Mouse (Mus musculus) lung, postnatal 0 days (tissue): ENCODE data around the gene Fam120b. TPM values are rescaled to one million over a fixed set of nuclear protein-coding genes. Genes with fewer than 3 reads are reported as not detected.
A peak's percentile ranks its signal among the peaks of the same experiment; 100 is the strongest.

ENCODE experiments used
- ATAC-seq: fragments of 200-750 bp; cut with Nextera tagmentation; 2 replicates; pipeline ENCODE4 v1.8.0; 2017; ENCODE audit warnings: moderate library complexity
- DNase-seq: peaks from one replicate; pipeline ENCODE4 v3.0.0-alpha.2; 2016; ENCODE audit warnings: low spot score
- H3K27ac ChIP-seq: fragments of 300-500 bp; sonication (generic); 2 replicates; pipeline ENCODE4 v1.5.1; 2014; ENCODE audit warnings: antibody characterized with exemption, mild to moderate bottlenecking, low read length, mixed read lengths
- H3K27me3 ChIP-seq: fragments of 300-500 bp; sonication (generic); replicated peaks from 2 replicates; pipeline ENCODE4 v1.6.1; 2014; ENCODE audit warnings: low read length, mixed read lengths; ENCODE audit not compliant: insufficient read depth
- H3K36me3 ChIP-seq: fragments of 300-500 bp; sonication (generic); 2 replicates; pipeline ENCODE4 v1.6.1; 2014; ENCODE audit warnings: low read length, mixed read lengths; ENCODE audit not compliant: insufficient read depth
- H3K4me1 ChIP-seq: fragments of 300-500 bp; sonication (generic); 2 replicates; pipeline ENCODE4 v1.6.1; 2014; ENCODE audit warnings: antibody characterized with exemption, low read depth, low read length, mixed read lengths; ENCODE audit not compliant: insufficient read depth
- H3K4me2 ChIP-seq: fragments of 300-500 bp; sonication (generic); replicated peaks from 2 replicates; pipeline ENCODE4 v1.6.1; 2014; ENCODE audit warnings: low read depth, mild to moderate bottlenecking, low read length, moderate library complexity, mixed read lengths
- H3K4me3 ChIP-seq: fragments of 300-500 bp; sonication (generic); 2 replicates; pipeline ENCODE4 v1.5.1; 2014; ENCODE audit warnings: low read depth, low read length
- H3K9ac ChIP-seq: fragments of 300-500 bp; sonication (generic); replicated peaks from 2 replicates; pipeline ENCODE4 v1.6.1; 2014; ENCODE audit warnings: low read depth, mild to moderate bottlenecking
- H3K9me3 ChIP-seq: fragments of 300-500 bp; sonication (generic); 2 replicates; pipeline ENCODE4 v1.6.1; 2016; ENCODE audit warnings: low read length, mixed read lengths
- CTCF ChIP-seq: IDR thresholded peaks from 2 replicates; pipeline ENCODE4 v1.5.1; 2016; ENCODE audit warnings: antibody characterized with exemption, mild to moderate bottlenecking
- EP300 ChIP-seq: IDR thresholded peaks from 2 replicates; pipeline ENCODE4 v1.6.1; 2016; ENCODE audit warnings: antibody characterized with exemption, mild to moderate bottlenecking, control low read depth
- WGBS: fragments of 180-500 bp; shearing (Covaris S2); extraction: QIAGEN DNeasy Blood & Tissue Kit; methylation state at CpG from one replicate; pipeline ENCODE4 v1.1.7; 2014; 5-methylcytosine and 5-hydroxymethylcytosine counted together
- polyA plus RNA-seq: library from polyadenylated mRNA; unstranded; fragments of >200 nt; fragmentation: Nextera tagmentation; extraction: Ambion mirVana; gene quantifications from 2 replicates; pipeline ENCODE4 v1.2.1, GENCODE M21; 2015

Gene Fam120b
- polyA plus RNA-seq, 1 experiment from 2014 or later = 11.2 TPM

GRCm38 (mm10) chr17:15378413-15379109 lies 17.4 kb upstream of the Fam120b start:
- Histone ChIP-seq H3K27me3 (peaks cover 48% of the 10 kb centered on the region), H3K4me3 (no peak overlapping the region), H3K4me1 (peaks cover 4% of the 10 kb centered on the region; the same call in 1 of the 2 replicates), H3K9ac (no peak overlapping the region), H3K36me3 (no peaks in the 10 kb centered on the region), H3K27ac (no peak overlapping the region), H3K9me3 (no peaks in the 10 kb centered on the region), H3K4me2 (no peak overlapping the region)
- DNase-seq (no peak), ATAC-seq (no peak)
- WGBS = 23% methylated on average over 15 of the region's 15 CpGs
- TF ChIP-seq CTCF (no peak), EP300 (no peak)

GRCm38 (mm10) chr17:15379741-15380526 lies 16.1 kb upstream of the Fam120b start:
- peaks cover 40% of the 10 kb centered on the region for H3K27me3 ChIP-seq
- H3K9me3 ChIP-seq = no peaks in the 10 kb centered on the region
- WGBS = 14% methylated on average over 17 of the region's 17 CpGs
- no peak overlapping the region for H3K9ac ChIP-seq
- peaks cover 4% of the 10 kb centered on the region; the same call in 1 of the 2 replicates for H3K4me1 ChIP-seq
- no peak overlapping the region for H3K27ac ChIP-seq
- H3K4me3 ChIP-seq = peak overlapping the region; percentile 37
- DNase-seq = no peak
- H3K4me2 ChIP-seq = peak overlapping the region; percentile 70
- H3K36me3 ChIP-seq = no peaks in the 10 kb centered on the region
- TF ChIP-seq CTCF = no peak
- TF ChIP-seq EP300 = no peak
- no peak for ATAC-seq

- H3K27ac ChIP-seq = no peak overlapping the region
- H3K9me3 ChIP-seq = no peaks in the 10 kb centered on the region
- H3K36me3 ChIP-seq = no peaks in the 10 kb centered on the region
- TF ChIP-seq EP300 = no peak
- no peak for TF ChIP-seq CTCF
- H3K4me1 ChIP-seq = peaks cover 4% of the 10 kb centered on the region; the same call in 1 of the 2 replicates
- no peak; the same call in 1 of the 2 replicates for ATAC-seq
- WGBS = under 1% methylated on average over 27 of the region's 27 CpGs
- peaks cover 38% of the 10 kb centered on the region for H3K27me3 ChIP-seq
- DNase-seq = peak; percentile 54
- peak overlapping the region; percentile 70 for H3K4me2 ChIP-seq
- H3K9ac ChIP-seq = no peak overlapping the region
- peak overlapping the region; percentile 37 for H3K4me3 ChIP-seq
Observed at GRCm38 (mm10) chr17:15380641-15381051, 15.4 kb upstream of the Fam120b start.

- DNase-seq (no peak), ATAC-seq (no peak)
- H3K9me3 ChIP-seq = no peaks in the 10 kb centered on the region
- WGBS = 19% methylated on average over 22 of the region's 22 CpGs
- no peaks in the 10 kb centered on the region for H3K36me3 ChIP-seq
- H3K4me1 ChIP-seq = peaks cover 4% of the 10 kb centered on the region; the same call in 1 of the 2 replicates
- no peak overlapping the region; the same call in 1 of the 2 replicates for H3K9ac ChIP-seq
- peak overlapping the region; percentile 70 for H3K4me2 ChIP-seq
- peaks cover 38% of the 10 kb centered on the region for H3K27me3 ChIP-seq
- TF ChIP-seq CTCF = no peak
- TF ChIP-seq EP300 = no peak
- no peak overlapping the region for H3K27ac ChIP-seq
- H3K4me3 ChIP-seq = peak overlapping the region; percentile 37
Observed at GRCm38 (mm10) chr17:15381092-15381860, 14.7 kb upstream of the Fam120b start.

GRCm38 (mm10) chr17:15381869-15382660 lies 13.9 kb upstream of the Fam120b start:
- peaks cover 4% of the 10 kb centered on the region; the same call in 1 of the 2 replicates for H3K4me1 ChIP-seq
- no peak overlapping the region for H3K4me3 ChIP-seq
- WGBS = 45% methylated on average over 7 of the region's 7 CpGs
- peaks cover 35% of the 10 kb centered on the region for H3K27me3 ChIP-seq
- H3K9me3 ChIP-seq = no peaks in the 10 kb centered on the region
- TF ChIP-seq CTCF = no peak
- TF ChIP-seq EP300 = no peak
- ATAC-seq (no peak), DNase-seq (no peak)
- H3K27ac ChIP-seq = no peak overlapping the region
- H3K9ac ChIP-seq = no peak overlapping the region
- H3K4me2 ChIP-seq = no peak overlapping the region
- H3K36me3 ChIP-seq = no peaks in the 10 kb centered on the region
